Mouse (Mus musculus): ENCODE data around the gene Selp. TPM values are rescaled to one million over a fixed set of nuclear protein-coding genes. Genes with fewer than 3 reads are reported as not detected.
A peak's percentile ranks its signal among the peaks of the same experiment; 100 is the strongest.

Selp gene
- total and polyA plus RNA-seq, 2 experiments from 2014 or later = not detected

GRCm38 (mm10) chr1:164098372-164098771, 16.7 kb upstream of the Selp start:
- Histone ChIP-seq H3K9me3 (ENCODE audit: low read length) (no peaks in the 10 kb centered on the region), H3K27ac (ENCODE audit: low read depth, low read length) (no peak overlapping the region), H3K4me2 (ENCODE audit: low read depth, low read length, poor library complexity, severe bottlenecking) (no peak overlapping the region), H3K4me3 (ENCODE audit: low read depth, low read length) (no peak overlapping the region), H3K27me3 (ENCODE audit: insufficient read depth, low read length) (no peaks in the 10 kb centered on the region), H3K4me1 (ENCODE audit: insufficient read depth, low read length) (no peaks in the 10 kb centered on the region), H3K36me3 (ENCODE audit: insufficient read depth, low read length) (no peaks in the 10 kb centered on the region), H3K9ac (replicated peaks; ENCODE audit: low read length, poor library complexity, severe bottlenecking) (no peak overlapping the region)
- ATAC-seq (ENCODE audit: low FRiP score) (no peak), DNase-seq (ENCODE audit: low spot score) (peak; percentile 24)
- no peak for TF ChIP-seq CTCF (IDR thresholded peaks at IDR 0.05)
- 48% methylated on average over 2 of the region's 2 CpGs for WGBS

DNA sequence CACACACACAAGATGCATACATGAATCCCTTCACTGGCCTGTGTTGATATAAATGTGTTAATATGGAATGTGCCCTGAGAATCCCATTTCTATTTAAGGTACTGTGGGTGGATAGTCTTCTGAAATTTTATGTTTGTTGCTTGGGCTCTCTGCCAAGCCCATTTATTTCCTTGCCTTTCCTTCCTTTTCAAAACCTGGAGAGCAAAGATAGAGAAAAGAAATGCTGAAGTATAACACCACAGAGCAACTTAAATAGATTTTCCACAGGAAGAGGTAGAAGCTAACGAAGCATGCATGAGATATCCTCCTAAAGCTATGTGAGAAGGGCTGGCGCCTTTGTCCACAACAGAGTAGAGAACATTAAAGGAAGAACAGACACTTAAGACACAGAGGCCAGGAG, 5.3 kb upstream of the Selp start:
- no peak overlapping the region for H3K27ac ChIP-seq (ENCODE audit: low read depth, low read length)
- no peaks in the 10 kb centered on the region for H3K4me1 ChIP-seq (ENCODE audit: insufficient read depth, low read length)
- H3K9ac ChIP-seq (replicated peaks; ENCODE audit: low read length, poor library complexity, severe bottlenecking) = no peak overlapping the region
- H3K4me2 ChIP-seq (ENCODE audit: low read depth, low read length, poor library complexity, severe bottlenecking) = no peak overlapping the region
- H3K4me3 ChIP-seq (ENCODE audit: low read depth, low read length) = no peak overlapping the region
- 80% methylated on average over 2 of the region's 2 CpGs for WGBS
- TF ChIP-seq CTCF (IDR thresholded peaks at IDR 0.05) = no peak
- H3K27me3 ChIP-seq (ENCODE audit: insufficient read depth, low read length) = no peaks in the 10 kb centered on the region
- H3K9me3 ChIP-seq (ENCODE audit: low read length) = no peaks in the 10 kb centered on the region
- DNase-seq (ENCODE audit: low spot score) = no peak
- no peak for ATAC-seq (ENCODE audit: low FRiP score)
- no peaks in the 10 kb centered on the region for H3K36me3 ChIP-seq (ENCODE audit: insufficient read depth, low read length)

DNA sequence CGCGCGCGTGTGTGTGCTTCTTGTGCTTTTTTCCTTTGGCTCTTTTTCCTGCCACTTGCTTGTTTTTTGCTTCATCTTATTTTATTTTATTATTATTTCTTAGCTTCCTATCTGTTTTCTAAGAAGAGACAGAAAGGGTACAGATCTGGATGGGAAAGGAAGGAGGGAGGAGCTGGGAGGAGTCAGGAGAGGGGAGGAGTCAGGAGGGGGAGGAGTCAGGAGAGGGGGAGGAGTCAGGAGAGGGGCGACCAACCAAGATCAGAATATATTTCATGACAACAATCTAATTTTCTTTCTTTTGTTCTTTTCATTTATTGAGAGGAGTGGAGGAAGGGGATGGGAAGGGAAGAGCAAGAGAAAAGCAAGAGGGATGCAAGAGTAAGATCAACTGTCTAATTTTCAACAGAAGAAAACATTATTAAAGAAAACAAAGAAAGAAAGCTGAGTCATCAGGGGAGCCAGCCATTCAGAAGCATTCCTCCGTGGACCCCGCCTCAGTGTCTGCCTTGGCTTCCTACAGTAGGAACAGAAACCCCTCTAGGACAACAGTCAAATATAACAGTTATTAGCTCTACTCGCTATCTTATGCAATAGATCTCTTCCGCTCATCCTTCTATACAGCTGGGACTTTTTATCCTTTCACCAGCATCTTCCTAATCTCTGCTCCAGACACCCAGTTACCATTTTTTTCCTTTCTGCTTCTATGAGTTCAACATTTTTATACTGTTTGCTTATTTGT, 4.3 kb upstream of the Selp start:
- ATAC-seq (ENCODE audit: low FRiP score) = no peak
- H3K4me2 ChIP-seq (ENCODE audit: low read depth, low read length, poor library complexity, severe bottlenecking) = no peak overlapping the region
- H3K4me1 ChIP-seq (ENCODE audit: insufficient read depth, low read length) = no peaks in the 10 kb centered on the region
- 93% methylated on average over 9 of the region's 9 CpGs for WGBS
- no peaks in the 10 kb centered on the region for H3K36me3 ChIP-seq (ENCODE audit: insufficient read depth, low read length)
- H3K9ac ChIP-seq (replicated peaks; ENCODE audit: low read length, poor library complexity, severe bottlenecking) = no peak overlapping the region
- DNase-seq (ENCODE audit: low spot score) = no peak
- H3K27ac ChIP-seq (ENCODE audit: low read depth, low read length) = no peak overlapping the region
- no peak overlapping the region for H3K4me3 ChIP-seq (ENCODE audit: low read depth, low read length)
- TF ChIP-seq CTCF (IDR thresholded peaks at IDR 0.05) = no peak
- H3K27me3 ChIP-seq (ENCODE audit: insufficient read depth, low read length) = no peaks in the 10 kb centered on the region
- H3K9me3 ChIP-seq (ENCODE audit: low read length) = no peaks in the 10 kb centered on the region

GRCm38 (mm10) chr1:164114280-164114679, 784 bp upstream of the Selp start:
- Histone ChIP-seq H3K4me1 (ENCODE audit: insufficient read depth, low read length) (no peaks in the 10 kb centered on the region), H3K36me3 (ENCODE audit: insufficient read depth, low read length) (no peaks in the 10 kb centered on the region), H3K27ac (ENCODE audit: low read depth, low read length) (no peak overlapping the region), H3K9ac (replicated peaks; ENCODE audit: low read length, poor library complexity, severe bottlenecking) (no peak overlapping the region), H3K4me2 (ENCODE audit: low read depth, low read length, poor library complexity, severe bottlenecking) (no peak overlapping the region), H3K9me3 (ENCODE audit: low read length) (no peaks in the 10 kb centered on the region), H3K27me3 (ENCODE audit: insufficient read depth, low read length) (no peaks in the 10 kb centered on the region), H3K4me3 (ENCODE audit: low read depth, low read length) (no peak overlapping the region)
- ATAC-seq (ENCODE audit: low FRiP score) = no peak
- DNase-seq (ENCODE audit: low spot score) = no peak
- WGBS = 88% methylated on average over 5 of the region's 5 CpGs
- TF ChIP-seq CTCF (IDR thresholded peaks at IDR 0.05) = no peak

- DNase-seq (ENCODE audit: low spot score) = no peak
- Histone ChIP-seq H3K9me3 (ENCODE audit: low read length) (no peaks in the 10 kb centered on the region), H3K27me3 (ENCODE audit: insufficient read depth, low read length) (no peaks in the 10 kb centered on the region), H3K4me3 (ENCODE audit: low read depth, low read length) (no peak overlapping the region), H3K27ac (ENCODE audit: low read depth, low read length) (no peak overlapping the region), H3K4me1 (ENCODE audit: insufficient read depth, low read length) (no peaks in the 10 kb centered on the region), H3K36me3 (ENCODE audit: insufficient read depth, low read length) (no peaks in the 10 kb centered on the region), H3K4me2 (ENCODE audit: low read depth, low read length, poor library complexity, severe bottlenecking) (no peak overlapping the region), H3K9ac (replicated peaks; ENCODE audit: low read length, poor library complexity, severe bottlenecking) (no peak overlapping the region)
- no peak for ATAC-seq (ENCODE audit: low FRiP score)
- TF ChIP-seq CTCF (IDR thresholded peaks at IDR 0.05) = no peak
- WGBS = 76% methylated on average over 6 of the region's 6 CpGs
Measured at GRCm38 (mm10) chr1:164115647-164116046, 583 bp downstream of the Selp start.

DNA sequence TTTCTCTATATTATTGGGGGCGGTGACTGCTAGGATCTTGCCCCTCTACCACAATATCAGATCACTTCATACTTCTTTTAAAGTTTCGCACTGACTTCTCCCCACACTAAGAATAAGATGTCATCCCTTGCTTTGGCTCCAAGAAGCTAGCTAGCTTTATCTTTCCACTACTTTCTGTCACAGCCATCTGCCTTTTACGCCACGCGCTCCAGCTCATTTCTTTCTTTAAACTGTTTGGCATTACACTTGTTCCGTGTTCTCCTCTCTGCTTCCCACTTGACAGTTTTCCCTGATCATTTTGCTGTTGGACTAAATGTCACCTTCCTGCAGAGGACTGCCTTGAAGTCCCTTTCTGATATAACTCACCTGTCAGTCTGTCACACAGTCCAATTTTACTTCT, 2.8 kb downstream of the Selp start:
- Histone ChIP-seq H3K9me3 (ENCODE audit: low read length) (no peaks in the 10 kb centered on the region), H3K27me3 (ENCODE audit: insufficient read depth, low read length) (no peaks in the 10 kb centered on the region), H3K4me1 (ENCODE audit: insufficient read depth, low read length) (no peaks in the 10 kb centered on the region), H3K4me2 (ENCODE audit: low read depth, low read length, poor library complexity, severe bottlenecking) (no peak overlapping the region), H3K27ac (ENCODE audit: low read depth, low read length) (no peak overlapping the region), H3K36me3 (ENCODE audit: insufficient read depth, low read length) (no peaks in the 10 kb centered on the region), H3K4me3 (ENCODE audit: low read depth, low read length) (no peak overlapping the region), H3K9ac (replicated peaks; ENCODE audit: low read length, poor library complexity, severe bottlenecking) (no peak overlapping the region)
- no peak for TF ChIP-seq CTCF (IDR thresholded peaks at IDR 0.05)
- DNase-seq (ENCODE audit: low spot score) = no peak
- no peak for ATAC-seq (ENCODE audit: low FRiP score)
- WGBS = 89% methylated on average over 6 of the region's 6 CpGs

Data from midbrain, postnatal 0 days (tissue).